Mouse (Mus musculus) left cerebral cortex, postnatal 4 days (tissue): Measurements from ENCODE around the gene Senp3. TPM values are rescaled to one million over a fixed set of nuclear protein-coding genes. Genes with fewer than 3 reads are reported as not detected.
"Not testable (repeated sequence)": the region's sequence is repeated elsewhere in the genome, so short reads cannot be mapped to it uniquely, and the experiment has no call there.

Source experiments
- DNase-seq: peaks from one replicate; pipeline ENCODE4 v3.0.0-alpha.2; 2022
- intact Hi-C: fragments of 180-260 bp; cut with DNase I; formaldehyde crosslinking; loops from one replicate; pipeline ENCODE4 v1.15.1; 2025
- total RNA-seq, 2 experiments: library from RNA; stranded (reverse); gene quantifications; 2 replicates each; pipeline ENCODE4 v1.2.3; 2021

The Senp3 gene
- 100 to 1,000 TPM; 117 to 129 TPM for total RNA-seq

DNA sequence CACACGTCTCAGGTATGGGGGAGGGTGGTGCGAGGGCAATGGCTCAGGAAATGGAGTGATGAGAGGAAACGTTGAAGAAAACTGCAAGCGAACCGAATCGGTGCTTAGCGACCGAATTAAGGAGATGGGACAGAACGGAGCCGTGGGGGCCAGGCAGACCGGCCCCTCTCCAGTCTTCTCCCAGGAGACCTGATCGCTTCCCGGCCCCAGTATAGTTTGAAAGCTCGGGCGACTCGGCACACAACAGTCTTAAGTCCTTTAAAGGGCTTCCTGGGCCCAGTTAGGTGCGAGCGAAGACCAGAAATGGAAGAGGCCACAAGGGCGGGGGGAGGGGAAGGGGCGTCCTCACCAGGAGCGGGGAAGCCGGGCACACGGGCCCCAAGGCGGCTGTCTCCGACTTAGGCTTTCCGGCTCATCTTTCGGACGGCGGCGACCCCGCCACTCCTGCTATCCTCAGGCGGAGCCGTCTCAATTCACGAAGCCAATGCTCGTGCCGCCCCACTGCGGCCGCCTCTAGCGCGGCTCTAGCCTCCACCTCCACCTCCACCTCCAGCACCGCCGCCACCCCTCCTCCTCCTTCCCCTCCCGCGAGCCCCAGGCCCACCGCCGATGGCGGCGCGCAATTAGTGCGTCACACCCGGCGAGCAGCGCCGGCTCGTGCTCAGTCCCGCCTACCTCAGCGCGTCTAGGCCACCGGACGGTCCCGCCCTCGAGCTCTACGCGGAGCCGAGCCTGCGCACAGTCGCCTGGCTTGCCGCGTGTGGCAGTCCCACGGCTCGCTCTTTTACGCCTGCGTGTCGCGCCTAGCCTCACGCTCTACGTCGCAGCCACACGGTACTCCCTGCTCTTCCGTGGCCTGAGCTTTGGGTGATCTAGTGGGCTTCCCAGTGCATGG, at the start of gene Senp3:
TSS of gene Senp3 (minus strand) at position 771 of the 895 bp plus-strand sequence.
- peak; percentile 98 for DNase-seq
- intact Hi-C loops = loop anchor here (5.0 kb wide), 1 partner anchor 76 kb away; the partner anchor contains the start of gene Polr2a

DNA sequence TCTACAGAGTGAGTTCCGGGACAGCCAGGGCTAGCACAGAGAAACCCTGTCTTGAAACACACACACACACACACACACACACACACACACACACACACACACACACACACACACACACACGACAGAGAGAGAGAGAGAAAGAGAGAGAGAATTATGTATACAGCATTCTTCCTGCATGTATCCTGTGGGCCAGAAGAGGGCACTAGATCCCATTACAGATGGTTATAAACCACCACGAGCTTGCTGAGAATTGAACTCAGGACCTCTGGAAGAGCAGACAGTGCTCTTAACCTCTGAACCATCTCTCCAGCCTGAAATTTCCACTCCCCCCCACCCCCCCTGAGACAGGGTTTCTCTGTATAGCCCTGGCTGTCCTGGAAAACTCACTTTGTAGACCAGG, 49.5 kb upstream of the Senp3 start:
- intact Hi-C loops, DNase-seq: not testable (repeated sequence)

DNA sequence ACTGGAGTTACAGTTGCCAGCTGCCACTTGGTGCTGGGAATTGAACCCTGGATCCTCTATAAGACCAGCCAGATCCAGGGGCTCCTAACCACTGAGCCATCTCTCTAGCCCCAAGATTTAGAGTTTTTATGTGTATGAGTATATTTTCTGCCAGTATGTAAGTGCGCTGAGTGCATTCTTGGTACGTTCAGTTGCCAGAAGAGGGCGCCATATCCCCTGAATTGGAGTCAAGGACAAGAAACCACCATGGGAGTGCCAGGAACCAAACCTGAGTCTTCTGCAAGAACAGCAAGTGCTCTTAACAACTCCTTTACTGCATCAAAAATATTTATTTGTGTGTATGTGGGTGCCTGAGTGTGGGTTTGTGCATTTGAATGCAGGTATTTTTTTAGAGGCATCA, 47.2 kb upstream of the Senp3 start:
- peak; percentile 58 for DNase-seq
- intact Hi-C loops = no loop called here

DNA sequence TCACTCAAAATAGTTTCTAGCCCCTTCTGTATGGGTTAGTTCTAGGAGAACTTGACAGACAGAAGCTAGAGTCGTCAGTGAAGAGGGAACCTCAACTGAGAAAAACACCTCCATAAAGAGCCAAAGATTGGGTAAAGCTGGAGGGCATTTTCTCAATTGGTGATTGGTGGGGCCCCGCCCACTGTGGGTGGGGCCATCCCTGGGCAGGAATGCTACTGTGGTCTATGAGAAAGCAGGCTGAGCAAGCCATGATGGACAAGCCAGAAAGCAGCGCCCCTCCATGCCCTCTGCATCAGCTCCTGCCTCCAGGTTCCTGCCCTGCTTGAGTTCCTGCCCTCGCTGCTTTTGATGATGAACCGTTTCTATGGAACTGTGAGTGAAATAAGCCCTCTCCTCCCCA, 44.1 kb upstream of the Senp3 start:
- DNase-seq = no peak
- intact Hi-C loops = no loop called here

DNA sequence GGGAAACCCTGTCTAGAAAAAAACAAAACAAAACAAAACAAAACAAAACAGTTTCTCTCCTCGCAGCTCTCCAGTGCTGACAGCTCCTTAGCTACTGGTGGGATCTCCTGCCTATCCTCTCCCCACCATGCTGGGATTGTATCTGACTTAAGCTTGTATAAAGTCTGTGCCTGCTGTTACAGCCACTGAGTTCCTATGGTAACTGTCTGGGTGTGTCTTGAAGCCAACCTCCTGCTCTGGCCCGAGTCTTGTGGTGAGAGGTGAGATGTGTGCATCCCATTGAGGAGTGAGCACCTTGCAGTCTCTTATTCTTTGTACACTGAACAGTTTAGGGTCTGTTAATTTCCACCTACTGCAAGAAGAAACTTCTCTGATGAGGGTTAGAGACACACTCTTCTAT, 41.2 kb upstream of the Senp3 start:
- intact Hi-C loops = no loop called here
- no peak for DNase-seq

DNA sequence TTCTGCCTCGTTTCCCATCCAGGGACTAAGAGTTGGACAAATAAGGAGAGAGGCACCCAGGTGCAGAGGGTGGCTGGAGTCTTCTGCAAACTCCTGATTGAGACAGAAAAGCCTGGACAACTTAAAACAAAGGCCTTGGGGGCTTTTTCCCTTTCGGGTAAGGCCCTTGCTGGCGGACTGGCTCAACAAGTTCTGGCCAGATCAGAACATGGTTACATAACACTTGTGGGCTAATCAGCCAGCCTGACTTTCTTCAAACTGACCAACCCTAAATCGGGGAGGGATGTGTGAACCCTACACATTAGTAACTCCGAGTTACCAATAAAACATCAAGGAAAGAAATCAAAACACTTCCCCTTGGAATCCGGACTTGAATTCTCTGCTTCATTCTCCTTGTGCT, 39.0 kb upstream of the Senp3 start:
- no peak for DNase-seq
- intact Hi-C loops = no loop called here

DNA sequence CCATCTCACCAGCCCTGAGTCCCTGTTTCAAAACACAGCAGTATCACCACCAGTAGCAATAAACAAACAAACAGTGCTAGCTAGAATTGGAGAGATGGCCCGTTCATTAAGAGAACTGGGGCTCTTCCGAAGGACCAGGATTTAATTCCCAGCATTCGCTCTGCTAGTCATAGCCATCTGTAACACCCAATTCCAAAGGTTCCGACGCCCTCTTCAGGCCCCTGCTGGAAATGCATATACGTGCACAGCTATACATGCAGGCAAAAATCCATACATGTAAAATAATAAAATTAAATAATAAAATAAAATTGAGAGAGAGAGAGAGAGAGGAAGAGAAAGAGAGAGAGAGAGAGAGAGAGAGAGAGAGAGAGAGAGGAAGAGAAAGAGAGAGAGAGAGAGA, 37.5 kb upstream of the Senp3 start:
- intact Hi-C loops = no loop called here
- no peak for DNase-seq

DNA sequence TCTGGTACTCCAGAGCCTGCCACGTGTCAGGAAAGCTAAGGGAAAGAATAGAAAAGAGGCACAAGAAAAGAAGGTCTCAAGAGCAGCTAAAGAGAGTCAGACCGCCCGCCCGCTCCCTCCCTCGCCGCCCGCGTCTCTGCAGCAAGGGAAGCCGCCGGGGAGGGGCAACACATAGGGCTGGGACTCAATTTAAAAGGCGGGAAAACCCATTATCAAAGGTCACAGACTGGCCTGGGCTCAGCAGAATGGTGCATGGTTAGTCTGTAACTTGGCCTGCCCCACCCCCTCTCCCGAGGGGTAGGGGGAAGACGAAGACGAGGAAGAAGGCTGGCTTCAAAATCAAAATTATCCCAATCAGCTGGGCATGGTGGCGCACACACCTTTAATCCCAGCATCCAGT, 36.8 kb upstream of the Senp3 start:
- DNase-seq = no peak
- intact Hi-C loops = no loop called here

DNA sequence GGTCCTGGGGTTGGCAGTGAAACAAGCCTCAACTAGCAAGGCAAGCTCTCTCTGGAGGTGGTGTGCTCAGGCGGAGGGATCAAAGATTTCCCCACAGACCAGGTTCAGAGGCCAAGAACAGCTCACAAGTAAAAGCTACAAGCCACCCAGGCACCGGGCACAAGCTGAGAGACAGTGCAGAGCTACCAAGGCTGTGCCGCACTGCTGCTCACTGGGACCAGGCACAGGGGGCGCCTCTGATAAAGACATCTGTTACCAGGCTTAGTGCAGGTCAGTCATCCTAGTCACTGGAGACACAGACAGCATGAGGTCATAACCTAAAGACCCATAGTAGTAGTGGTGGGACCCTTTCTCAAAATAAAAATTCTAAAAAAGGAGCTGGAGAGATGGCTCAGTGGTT, 35.1 kb upstream of the Senp3 start:
- intact Hi-C loops = no loop called here
- no peak for DNase-seq

DNA sequence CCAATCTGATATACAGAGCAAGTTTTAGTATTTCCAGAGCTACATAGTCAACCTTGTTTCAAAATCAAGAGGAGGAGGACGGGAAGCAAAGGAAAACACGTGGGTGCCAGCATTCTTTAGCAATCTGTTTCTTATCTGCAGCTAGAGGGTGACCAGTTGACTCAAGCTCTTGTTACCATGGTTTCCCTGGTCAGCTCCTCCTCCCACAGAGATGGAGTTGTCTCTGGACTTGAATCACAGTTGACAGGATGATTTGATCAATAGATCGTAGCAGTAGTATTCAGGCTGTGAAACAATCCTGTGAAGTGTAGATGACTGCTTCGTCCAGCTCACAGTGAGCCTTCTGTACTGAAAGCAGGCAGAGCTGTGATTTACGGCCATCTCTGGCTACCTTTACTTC, 34.0 kb upstream of the Senp3 start:
- DNase-seq = no peak
- intact Hi-C loops = no loop called here

DNA sequence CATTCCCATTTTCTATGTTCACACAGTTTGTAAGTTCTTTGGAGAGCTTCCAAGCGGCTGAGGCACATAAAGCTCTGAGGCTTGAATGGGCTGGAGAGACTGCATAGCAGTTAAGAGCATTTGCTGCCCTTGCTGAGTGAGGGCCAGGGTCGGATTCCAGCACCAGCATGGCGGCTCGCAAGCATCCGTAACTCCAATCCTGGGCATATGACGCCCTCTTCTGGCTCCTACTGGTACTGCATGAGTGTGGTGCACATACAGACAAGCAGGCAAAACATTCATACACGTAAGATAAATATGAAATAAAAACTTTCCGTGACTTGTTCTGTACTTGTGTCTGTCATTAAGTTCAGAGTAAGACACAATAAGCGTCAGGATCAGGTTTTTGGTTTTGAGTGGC, 33.6 kb upstream of the Senp3 start:
- intact Hi-C loops = no loop called here

DNA sequence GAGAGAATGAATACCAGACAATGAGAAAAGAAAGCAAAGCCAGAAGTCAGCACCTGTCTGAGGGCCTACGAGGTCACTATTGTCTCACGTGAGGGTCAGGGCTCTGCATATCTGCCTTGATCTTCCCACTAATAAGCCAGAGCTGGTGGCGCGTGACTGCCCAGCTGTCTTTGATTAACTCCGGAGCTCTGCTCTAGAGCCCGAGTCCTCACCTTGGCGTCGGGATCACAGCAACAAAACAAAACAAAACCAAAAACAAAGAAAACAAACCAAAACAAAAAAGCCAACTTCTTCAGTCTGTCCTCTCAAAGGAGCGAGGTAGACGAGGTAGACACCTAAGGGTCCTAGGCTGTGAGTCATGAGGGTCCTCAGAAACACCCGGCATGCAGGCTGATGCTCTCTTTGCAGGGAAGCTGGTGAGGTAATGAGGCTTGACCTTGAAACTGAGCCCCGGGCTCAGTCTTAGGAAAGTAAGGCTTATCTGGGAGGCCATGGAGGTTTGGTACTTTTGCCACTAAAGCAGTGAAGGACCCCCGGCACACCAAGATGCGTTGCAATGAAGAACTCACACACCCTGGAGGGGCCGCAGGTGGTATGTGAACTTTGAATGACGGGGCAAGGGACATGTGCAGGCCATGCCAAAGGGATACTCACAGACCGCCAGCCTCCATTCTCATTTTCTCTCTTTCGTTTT, 32.9 kb upstream of the Senp3 start:
- intact Hi-C loops = no loop called here
- DNase-seq = no peak

More for the DNA sequence above, 33.6 kb upstream of the Senp3 start:
- DNase-seq = no peak

DNA sequence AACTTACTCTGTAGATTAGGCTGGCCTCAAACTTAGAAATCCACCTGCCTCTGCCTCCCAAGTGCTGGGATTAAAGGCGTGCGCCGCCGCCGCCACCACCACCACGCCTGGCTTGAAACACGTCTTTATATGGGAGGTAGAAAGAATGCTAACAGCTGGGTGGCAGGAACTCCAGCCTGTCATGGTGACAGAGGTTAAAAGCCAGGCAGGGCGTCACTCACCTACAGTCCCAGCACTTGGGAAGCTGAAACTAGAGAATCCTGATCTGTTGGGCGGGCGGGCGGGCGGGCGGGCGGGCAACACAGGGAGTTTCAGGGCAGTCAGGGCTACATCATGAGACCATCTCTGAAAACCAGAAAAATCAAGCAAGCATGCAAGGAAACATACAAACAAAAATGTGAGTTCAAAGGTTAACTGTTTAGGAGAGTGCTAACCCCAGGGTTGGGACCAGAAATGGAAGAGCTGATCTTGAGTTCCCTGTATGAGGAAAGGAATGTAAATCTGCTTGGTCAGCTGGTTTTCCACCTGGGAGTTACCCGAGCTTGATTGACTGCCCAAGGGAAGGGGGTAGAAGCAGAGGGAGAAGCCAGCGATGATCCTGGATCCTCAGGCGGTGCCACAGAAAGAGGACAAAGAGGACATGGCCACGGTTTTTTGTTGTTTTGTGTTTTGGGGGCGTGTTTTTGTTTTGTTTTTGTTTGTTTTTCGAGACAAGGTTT, 31.2 kb upstream of the Senp3 start:
- DNase-seq = no peak
- intact Hi-C loops = no loop called here

DNA sequence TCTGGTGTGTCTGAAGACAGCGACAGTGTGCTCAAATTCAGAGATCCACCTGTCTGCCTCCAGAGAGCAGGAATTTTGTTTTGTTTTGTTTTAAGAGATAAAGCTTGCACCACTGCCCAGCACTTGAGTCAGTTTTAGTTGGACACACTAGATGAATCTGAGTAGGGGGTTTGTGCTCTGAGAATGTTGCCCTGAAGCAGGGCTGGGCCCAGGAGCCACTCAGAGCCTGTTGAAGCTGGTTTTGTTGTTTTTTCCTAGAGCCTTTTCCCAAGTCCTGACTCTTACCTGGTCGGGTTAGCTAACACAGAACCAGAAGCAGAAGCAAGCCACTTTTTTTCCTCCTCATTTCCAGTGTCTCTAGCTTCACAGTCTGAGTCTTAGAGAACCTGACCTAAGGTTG, 29.2 kb upstream of the Senp3 start:
- DNase-seq = no peak
- intact Hi-C loops = no loop called here

DNA sequence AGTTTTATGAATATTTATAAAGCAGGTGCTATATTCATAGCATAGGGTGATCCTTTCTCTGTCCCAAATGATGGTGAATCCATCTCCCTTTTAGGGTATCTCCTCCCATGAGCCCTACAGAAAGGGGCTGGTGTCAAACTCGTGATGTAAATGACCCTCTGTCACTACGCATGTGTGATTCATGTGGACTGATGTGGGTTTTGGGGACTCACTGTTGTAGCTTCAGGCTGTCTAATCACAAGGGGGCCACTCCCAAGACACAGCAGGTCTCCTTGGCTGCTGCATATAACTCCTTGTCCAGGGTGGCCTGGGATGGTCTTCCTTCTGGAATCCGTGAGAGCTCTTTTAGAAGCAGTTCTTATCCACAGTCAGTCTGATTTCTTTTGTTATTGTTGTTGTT, 28.6 kb upstream of the Senp3 start:
- DNase-seq = no peak
- intact Hi-C loops = no loop called here

DNA sequence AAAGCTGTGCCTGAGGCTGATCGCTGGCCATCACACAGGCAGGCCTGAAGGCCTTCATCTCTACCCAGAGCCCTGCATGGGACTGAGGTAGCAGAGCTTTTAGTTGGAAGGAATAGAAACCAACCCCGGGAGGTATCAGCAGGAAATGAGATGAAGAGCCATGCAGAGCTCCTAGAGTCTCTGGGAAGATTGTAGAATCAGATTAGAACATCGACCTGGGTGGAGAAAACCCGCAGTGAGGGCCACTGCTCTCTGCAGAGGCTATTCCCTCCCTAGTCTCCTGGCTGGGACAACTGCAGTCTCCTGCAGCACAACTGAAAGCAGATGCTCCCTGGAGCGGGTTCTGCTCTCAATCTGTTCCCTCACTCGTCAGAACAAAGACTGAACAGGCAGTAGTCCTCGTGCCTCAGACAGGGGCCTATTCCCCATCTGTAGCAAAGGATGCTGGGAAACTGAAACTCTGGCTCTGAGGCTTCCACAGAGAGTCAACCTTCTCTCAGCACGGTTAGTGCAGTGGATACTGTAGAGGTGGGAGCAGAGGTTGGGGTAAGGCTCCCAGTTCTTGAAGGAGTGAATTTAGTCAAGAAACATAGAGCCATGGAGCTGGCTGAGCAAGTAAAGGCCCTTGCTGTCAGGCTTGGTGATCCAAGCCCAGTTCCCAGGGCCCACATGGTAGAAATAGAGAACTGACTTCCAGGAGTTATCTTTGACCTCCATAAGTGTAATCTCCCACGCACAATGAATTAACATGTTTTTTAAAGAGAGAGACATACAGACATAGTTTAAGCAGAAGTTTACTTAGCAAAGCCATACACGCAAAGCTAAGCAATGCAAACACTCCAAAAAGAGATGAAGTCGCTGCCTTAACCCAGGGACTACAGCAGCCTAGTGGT, 27.9 kb upstream of the Senp3 start:
- DNase-seq = no peak
- intact Hi-C loops = no loop called here

DNA sequence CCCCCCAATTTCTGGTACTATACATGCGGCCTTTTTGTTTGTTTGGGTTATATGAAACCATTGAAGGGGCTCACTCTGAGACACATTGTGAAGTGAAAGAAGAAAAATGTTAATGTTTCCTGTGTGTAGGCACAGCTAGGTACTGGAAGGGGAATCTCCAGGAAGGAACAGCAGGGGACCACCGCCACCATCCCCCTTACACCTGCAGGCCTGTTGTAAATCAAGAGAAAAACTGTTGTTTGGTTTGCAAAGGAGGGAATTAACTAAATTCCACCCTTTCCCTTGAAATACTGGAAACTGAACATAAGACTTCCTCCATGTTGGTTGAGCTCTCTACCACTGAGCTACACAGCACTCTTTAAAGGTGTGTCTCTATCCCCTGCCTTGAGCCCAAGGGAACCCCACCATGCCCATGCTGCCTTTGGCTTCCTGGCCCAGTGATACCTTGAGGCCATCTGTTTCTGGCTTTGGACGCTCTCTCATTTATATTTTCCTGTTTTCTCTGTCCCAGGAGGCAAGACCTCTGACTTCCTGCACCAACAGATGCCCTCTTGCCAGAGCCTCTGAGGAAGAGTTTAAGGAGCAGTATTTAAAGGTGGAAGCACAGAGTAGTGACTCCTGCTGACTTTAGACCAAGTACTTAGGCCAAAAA, 26.9 kb upstream of the Senp3 start:
- intact Hi-C loops = no loop called here
- DNase-seq = no peak

DNA sequence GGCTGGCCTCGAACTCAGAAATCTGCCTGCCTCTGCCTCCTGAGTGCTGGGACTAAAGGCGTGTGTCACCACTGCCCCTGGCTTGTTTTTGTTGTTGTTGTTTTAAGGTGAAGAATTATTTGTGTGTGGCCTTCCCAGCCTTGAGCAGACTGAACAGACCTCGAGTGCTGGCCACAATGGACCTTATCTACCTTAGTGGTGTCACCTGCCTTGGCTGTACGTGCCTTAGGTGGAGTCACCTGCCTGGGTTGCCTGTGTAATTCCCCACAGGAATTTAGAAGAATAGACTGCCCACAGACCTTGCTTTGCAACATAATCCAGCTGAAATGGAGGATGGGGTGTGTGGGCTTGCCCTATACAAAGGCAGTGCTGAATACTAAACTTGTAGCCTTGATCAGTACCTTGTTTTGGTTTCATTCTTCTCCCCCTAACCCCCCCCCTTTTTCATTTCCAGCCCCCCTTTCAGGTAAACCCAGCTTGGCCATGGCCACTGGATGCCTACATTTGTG, 26.0 kb upstream of the Senp3 start:
- no peak for DNase-seq
- intact Hi-C loops = no loop called here

DNA sequence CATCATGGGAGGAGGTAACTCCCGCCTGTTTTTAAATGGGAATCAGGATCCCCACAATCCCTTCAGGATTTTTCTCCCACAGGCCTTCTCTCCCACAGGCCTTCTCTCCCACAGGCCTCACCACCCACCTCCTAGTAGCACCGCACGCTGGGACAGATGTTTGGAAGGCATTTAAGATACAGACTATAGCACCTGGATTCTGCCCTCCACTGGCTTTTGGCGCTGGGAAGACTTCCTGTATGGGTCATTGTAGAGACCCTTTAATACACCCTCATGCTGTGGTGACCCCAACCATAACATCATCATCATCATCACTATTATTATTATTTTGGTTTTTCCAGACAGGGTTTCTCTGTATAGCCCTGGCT, 25.6 kb upstream of the Senp3 start:
- no peak for DNase-seq

More for the DNA sequence above, 25.6 kb upstream of the Senp3 start:
- intact Hi-C loops = no loop called here
